Comparison of ENCODE assay signal across 11 mouse cellular contexts in genomic region chr7:29421909-29422244, GRCm38 (mm10).
DNase-seq lines count a peak whose midpoint lies in the region; ATAC-seq and TF ChIP-seq lines count a peak whose summit lies in the region.
"Had no signal": no experiment of that assay in that cellular context is flagged by ENCODE, and none has a peak within 500 bp of the region (broad histone marks: within the 10 kb centered on the region; RNA-seq: fewer than 3 reads in every experiment).

No protein-coding gene starts in this region.

- peaks cover 40% of the 10 kb centered on the region for H3K4me1 ChIP-seq in intestine, embryonic 14.5 days (replicated peaks; ENCODE audit: control insufficient read depth, insufficient read depth, low read length)
- peaks cover 4% of the 10 kb centered on the region; the same call in 1 of the 2 replicates for H3K4me1 ChIP-seq in intestine, postnatal 0 days (replicated peaks; ENCODE audit: control insufficient read depth, insufficient read depth, low read length)
- peaks cover 47% of the 10 kb centered on the region for H3K4me1 ChIP-seq in embryonic facial prominence, embryonic 13.5 days
- H3K4me1 ChIP-seq in hindbrain, postnatal 0 days (ENCODE audit: insufficient read depth, low read length) = peaks cover 10% of the 10 kb centered on the region; the same call in 1 of the 2 replicates
- no peaks in the 10 kb centered on the region for H3K4me1 ChIP-seq in midbrain, postnatal 0 days (ENCODE audit: insufficient read depth, low read length)

- H3K9me3 ChIP-seq in intestine, embryonic 14.5 days (ENCODE audit: control insufficient read depth, low read length) = no peaks in the 10 kb centered on the region
- no peaks in the 10 kb centered on the region for H3K9me3 ChIP-seq in intestine, postnatal 0 days (ENCODE audit: control insufficient read depth)
- no peaks in the 10 kb centered on the region for H3K9me3 ChIP-seq in embryonic facial prominence, embryonic 13.5 days
- no peaks in the 10 kb centered on the region for H3K9me3 ChIP-seq in hindbrain, postnatal 0 days (ENCODE audit: low read length)
- no peaks in the 10 kb centered on the region for H3K9me3 ChIP-seq in midbrain, postnatal 0 days (ENCODE audit: low read length)

- H3K4me2 ChIP-seq in intestine, embryonic 14.5 days (ENCODE audit: low read length) = no peak overlapping the region
- H3K4me2 ChIP-seq in intestine, postnatal 0 days (replicated peaks; ENCODE audit: low read depth) = no peak overlapping the region
- H3K4me2 ChIP-seq in embryonic facial prominence, embryonic 13.5 days = no peak overlapping the region
- H3K4me2 ChIP-seq in hindbrain, postnatal 0 days (ENCODE audit: low read depth, low read length) = no peak overlapping the region
- H3K4me2 ChIP-seq in midbrain, postnatal 0 days (ENCODE audit: low read depth, low read length, poor library complexity, severe bottlenecking) = no peak overlapping the region

- no peaks in the 10 kb centered on the region for H3K36me3 ChIP-seq in intestine, embryonic 14.5 days (ENCODE audit: control insufficient read depth, insufficient read depth, low read length)
- peaks cover 4% of the 10 kb centered on the region; the same call in 1 of the 2 replicates for H3K36me3 ChIP-seq in intestine, postnatal 0 days (ENCODE audit: control insufficient read depth, insufficient read depth)
- no peaks in the 10 kb centered on the region for H3K36me3 ChIP-seq in embryonic facial prominence, embryonic 13.5 days
- no peaks in the 10 kb centered on the region for H3K36me3 ChIP-seq in hindbrain, postnatal 0 days (ENCODE audit: insufficient read depth, low read length)
- no peaks in the 10 kb centered on the region for H3K36me3 ChIP-seq in midbrain, postnatal 0 days (ENCODE audit: insufficient read depth, low read length)

- no peaks in the 10 kb centered on the region for H3K27me3 ChIP-seq in intestine, embryonic 14.5 days (replicated peaks; ENCODE audit: control insufficient read depth, insufficient read depth, low read length)
- H3K27me3 ChIP-seq in intestine, postnatal 0 days (replicated peaks; ENCODE audit: control insufficient read depth, insufficient read depth, low read length) = no peaks in the 10 kb centered on the region
- no peaks in the 10 kb centered on the region for H3K27me3 ChIP-seq in embryonic facial prominence, embryonic 13.5 days
- H3K27me3 ChIP-seq in hindbrain, postnatal 0 days (ENCODE audit: insufficient read depth, low read length) = no peaks in the 10 kb centered on the region
- H3K27me3 ChIP-seq in midbrain, postnatal 0 days (ENCODE audit: insufficient read depth, low read length) = no peaks in the 10 kb centered on the region
- H3K27me3 ChIP-seq: Patski had no signal

- H3K9ac ChIP-seq in intestine, embryonic 14.5 days (ENCODE audit: low read length) = no peak overlapping the region
- no peak overlapping the region for H3K9ac ChIP-seq in intestine, postnatal 0 days (ENCODE audit: low read depth, low read length)
- H3K9ac ChIP-seq in embryonic facial prominence, embryonic 13.5 days = no peak overlapping the region
- no peak overlapping the region for H3K9ac ChIP-seq in hindbrain, postnatal 0 days (replicated peaks; ENCODE audit: low read length)
- H3K9ac ChIP-seq in midbrain, postnatal 0 days (replicated peaks; ENCODE audit: low read length, poor library complexity, severe bottlenecking) = 0 out of 2 replicates have a peak overlapping the region, but pooled peaks have one; percentile 24
- H3K9ac ChIP-seq: liver, embryonic 14.5 days had no signal

- no peak for DNase-seq in intestine, embryonic 14.5 days (ENCODE audit: low spot score)
- no peak for DNase-seq in hindbrain, postnatal 0 days (ENCODE audit: low spot score)
- no peak for DNase-seq in midbrain, postnatal 0 days (ENCODE audit: low spot score)
- no peak for DNase-seq in B cell, adult 2 months
- no peak for DNase-seq in adrenal gland, adult 8-10 months
- DNase-seq in cerebellum, postnatal 10 days = no peak
- DNase-seq: heart, adult 18-20 months had no signal

- TF ChIP-seq CTCF in intestine, postnatal 0 days (IDR thresholded peaks at IDR 0.05; ENCODE audit: low read depth) = no peak
- TF ChIP-seq CTCF in hindbrain, postnatal 0 days (IDR thresholded peaks at IDR 0.05; ENCODE audit: low read depth) = no peak
- no peak for TF ChIP-seq CTCF in midbrain, postnatal 0 days (IDR thresholded peaks at IDR 0.05)

- H3K27ac ChIP-seq in intestine, embryonic 14.5 days (ENCODE audit: low read depth) = peak overlapping the region; percentile 33; the same call in 1 of the 2 replicates
- no peak overlapping the region; the same call in 1 of the 2 replicates for H3K27ac ChIP-seq in intestine, postnatal 0 days (ENCODE audit: low read depth, low read length)
- H3K27ac ChIP-seq in embryonic facial prominence, embryonic 13.5 days = peak overlapping the region; percentile 62; the same call in 1 of the 2 replicates
- H3K27ac ChIP-seq in hindbrain, postnatal 0 days = peak overlapping the region; percentile 56; the same call in 1 of the 2 replicates
- no peak overlapping the region for H3K27ac ChIP-seq in midbrain, postnatal 0 days (ENCODE audit: low read depth, low read length)
- H3K27ac ChIP-seq: liver, embryonic 14.5 days had no signal

- H3K4me3 ChIP-seq in intestine, embryonic 14.5 days (ENCODE audit: low read depth, low read length) = no peak overlapping the region
- no peak overlapping the region for H3K4me3 ChIP-seq in intestine, postnatal 0 days (ENCODE audit: low read depth, low read length)
- no peak overlapping the region for H3K4me3 ChIP-seq in embryonic facial prominence, embryonic 13.5 days
- no peak overlapping the region for H3K4me3 ChIP-seq in hindbrain, postnatal 0 days (ENCODE audit: low read length)
- H3K4me3 ChIP-seq in midbrain, postnatal 0 days (ENCODE audit: low read depth, low read length) = no peak overlapping the region

- 71% methylated on average over 3 of the region's 3 CpGs for WGBS in intestine, embryonic 14.5 days
- 51% methylated on average over 3 of the region's 3 CpGs for WGBS in intestine, postnatal 0 days
- 54% methylated on average over 3 of the region's 3 CpGs for WGBS in embryonic facial prominence, embryonic 13.5 days
- WGBS in hindbrain, postnatal 0 days = 38% methylated on average over 3 of the region's 3 CpGs
- 27% methylated on average over 3 of the region's 3 CpGs for WGBS in midbrain, postnatal 0 days

- ATAC-seq in intestine, embryonic 14.5 days (replicated peaks; ENCODE audit: low FRiP score, low TSS enrichment, low read depth) = no peak
- no peak for ATAC-seq in intestine, postnatal 0 days
- no peak for ATAC-seq in embryonic facial prominence, embryonic 13.5 days (ENCODE audit: insufficient number of reproducible peaks, insufficient read depth, low FRiP score, low TSS enrichment, low read depth)
- ATAC-seq in hindbrain, postnatal 0 days = no peak
- ATAC-seq in midbrain, postnatal 0 days (ENCODE audit: low FRiP score) = no peak
- ATAC-seq: Patski had no signal

Comparison
In these comparisons a context has a peak if more than half of its experiments do, and no peak if none do; other contexts are left out.
1. H3K27ac ChIP-seq: peak in intestine, embryonic 14.5 days (single experiment), embryonic facial prominence, embryonic 13.5 days (single experiment) and hindbrain, postnatal 0 days (single experiment); none in intestine, postnatal 0 days (single experiment) and midbrain, postnatal 0 days (single experiment).